Mouse (Mus musculus) MEL (cell line): ENCODE results near the gene Hfe2. TPM values are rescaled to one million over a fixed set of nuclear protein-coding genes. Genes with fewer than 3 reads are reported as not detected.

Experiments
- DNase-seq: peaks from one replicate; pipeline ENCODE4 v3.0.0; 2011; ENCODE audit warnings: low read depth, low spot score
- H3K27ac ChIP-seq: 2 replicates; pipeline ENCODE4 v1.5.1; 2012; ENCODE audit warnings: low read depth, mild to moderate bottlenecking, control low read depth, low read length, moderate library complexity; ENCODE audit not compliant: control insufficient read depth
- H3K27me3 ChIP-seq, 2 experiments: fragments of 150-350 bp in 1 of 2; sonication (generic) in 1 of 2; 2 replicates each; pipeline ENCODE4 v1.6.1; 2012; ENCODE audit warnings: low read length in 2 of 2, mild to moderate bottlenecking in 2 of 2, improper control_type of control experiment in 1 of 2, moderate library complexity in 1 of 2; ENCODE audit not compliant: insufficient read depth in 2 of 2, control insufficient read depth in 1 of 2
- H3K36me3 ChIP-seq, 2 experiments: 2 replicates each; pipeline ENCODE4 v1.6.1; 2012 to 2014; ENCODE audit warnings: low read length in 2 of 2, improper control_type of control experiment in 1 of 2, inconsistent platforms in 1 of 2, mild to moderate bottlenecking in 1 of 2; ENCODE audit not compliant: insufficient read depth in 2 of 2, control insufficient read depth in 1 of 2
- H3K4me1 ChIP-seq, 2 experiments: fragments of 150-350 bp in 1 of 2; sonication (generic) in 1 of 2; 2 replicates each; pipeline ENCODE4 v1.6.1; 2012; ENCODE audit warnings: low read length in 2 of 2, improper control_type of control experiment in 1 of 2, mild to moderate bottlenecking in 1 of 2; ENCODE audit not compliant: insufficient read depth in 2 of 2, control insufficient read depth in 1 of 2
- H3K4me3 ChIP-seq, 2 experiments: fragments of 150-350 bp in 1 of 2; sonication (generic) in 1 of 2; 2 replicates each; pipeline ENCODE4 v1.5.1; 2012; ENCODE audit warnings: low read depth in 2 of 2, low read length in 2 of 2, mild to moderate bottlenecking in 2 of 2, moderate library complexity in 2 of 2, control low read depth in 1 of 2, improper control_type of control experiment in 1 of 2; ENCODE audit not compliant: control insufficient read depth in 1 of 2, insufficient read depth in 1 of 2
- H3K79me2 ChIP-seq: 2 replicates; pipeline ENCODE4 v1.6.1; 2012; ENCODE audit warnings: mild to moderate bottlenecking, low read length, moderate library complexity; ENCODE audit not compliant: control insufficient read depth, poor library complexity, insufficient read depth
- H3K9ac ChIP-seq: 2 replicates; pipeline ENCODE4 v1.6.1; 2012; ENCODE audit warnings: low read depth, mild to moderate bottlenecking, control low read depth, low read length, moderate library complexity; ENCODE audit not compliant: control insufficient read depth, poor library complexity, severe bottlenecking
- H3K9me3 ChIP-seq: fragments of 150-350 bp; sonication (generic); replicated peaks from 2 replicates; pipeline ENCODE4 v1.6.1; 2012; ENCODE audit warnings: mild to moderate bottlenecking, low read length, improper control_type of control experiment, moderate library complexity; ENCODE audit not compliant: insufficient read depth
- CHD2 ChIP-seq: IDR thresholded peaks from 2 replicates; pipeline ENCODE4 v1.6.1; 2011; ENCODE audit warnings: low read length, improper control_type of control experiment
- E2F4 ChIP-seq: IDR thresholded peaks from 2 replicates; pipeline ENCODE4 v1.6.1; 2011; ENCODE audit warnings: low read depth, low read length, improper control_type of control experiment, borderline replicate concordance
- ELF1 ChIP-seq: IDR thresholded peaks from 2 replicates; pipeline ENCODE4 v1.6.1; 2014; ENCODE audit warnings: low read depth, mild to moderate bottlenecking, inconsistent platforms, low read length, improper control_type of control experiment, moderate library complexity
- MAFK ChIP-seq: IDR thresholded peaks from 2 replicates; pipeline ENCODE4 v1.6.1; 2011; ENCODE audit warnings: low read depth, mild to moderate bottlenecking, low read length, improper control_type of control experiment, borderline replicate concordance
- MEF2A ChIP-seq: IDR thresholded peaks from 2 replicates; pipeline ENCODE4 v1.6.1; 2014; ENCODE audit warnings: low read depth, mild to moderate bottlenecking, inconsistent platforms, low read length, improper control_type of control experiment; ENCODE audit not compliant: poor library complexity, insufficient replicate concordance, severe bottlenecking; ENCODE audit errors: extremely low read depth
- POLR2A ChIP-seq, 2 experiments: IDR thresholded peaks; 2 replicates each; pipeline ENCODE4 v1.6.1; 2011 to 2012; ENCODE audit warnings: low read length in 2 of 2, mild to moderate bottlenecking in 2 of 2, control low read depth in 1 of 2, improper control_type of control experiment in 1 of 2, low read depth in 1 of 2, moderate library complexity in 1 of 2; ENCODE audit not compliant: control insufficient read depth in 1 of 2, insufficient read depth in 1 of 2, poor library complexity in 1 of 2
- POLR2AphosphoS5 ChIP-seq: IDR thresholded peaks from 2 replicates; pipeline ENCODE4 v1.6.1; 2012; ENCODE audit warnings: low read depth, borderline replicate concordance, mild to moderate bottlenecking, inconsistent platforms, low read length, moderate library complexity, mixed read lengths
- RAD21 ChIP-seq: IDR thresholded peaks from 2 replicates; pipeline ENCODE4 v1.6.1; 2011; ENCODE audit warnings: mild to moderate bottlenecking, low read depth, low read length, improper control_type of control experiment
- TAL1 ChIP-seq: IDR thresholded peaks from 2 replicates; pipeline ENCODE4 v1.6.1; 2012; ENCODE audit warnings: mild to moderate bottlenecking, inconsistent platforms, low read length, moderate library complexity, mixed read lengths
- TBP ChIP-seq: IDR thresholded peaks from 2 replicates; pipeline ENCODE4 v1.8.0; 2011; ENCODE audit warnings: low read depth, low read length, improper control_type of control experiment
- USF1 ChIP-seq: IDR thresholded peaks from 2 replicates; pipeline ENCODE4 v1.6.1; 2014; ENCODE audit warnings: low read depth, mild to moderate bottlenecking, inconsistent platforms, low read length, improper control_type of control experiment, moderate library complexity
- ZNF384 ChIP-seq: IDR thresholded peaks from 2 replicates; pipeline ENCODE4 v1.6.1; 2012; ENCODE audit warnings: low read depth, mild to moderate bottlenecking, inconsistent platforms, low read length, improper control_type of control experiment
- polyA plus RNA-seq, 2 experiments: library from polyadenylated mRNA; stranded (reverse) in 1 of 2; unstranded in 1 of 2; fragments of >175 nt in 1 of 2; fragments of >200 nt in 1 of 2; gene quantifications; 2 replicates each; pipeline versions ENCODE4 v1.2.1 to v1.2.4; 2012; ENCODE audit warnings: low replicate concordance in 2 of 2, low read depth in 1 of 2; ENCODE audit not compliant: insufficient read length in 2 of 2, insufficient read depth in 1 of 2, missing spikeins in 1 of 2
- total RNA-seq: library from RNA; depleted of rRNA; stranded (reverse); fragments of 300-350 nt; gene quantifications from 2 replicates; pipeline ENCODE4 v1.2.3, GENCODE M21; 2012

Hfe2 gene
- total and polyA plus RNA-seq, 3 experiments, result not detected

- peak overlapping the region; percentile 65 for H3K9ac ChIP-seq
- TF ChIP-seq POLR2AphosphoS5 (peak; percentile 14; the same call in 1 of the 2 replicates), TBP (no peak), TAL1 (no peak)
- peak overlapping the region; percentile 55 to 59; a peak in 3 of 4 replicates for H3K4me3 ChIP-seq
- H3K27me3 ChIP-seq, result no peaks in the 10 kb centered on the region
- peaks cover 11 to 36% of the 10 kb centered on the region in 2 experiments for H3K36me3 ChIP-seq
- H3K79me2 ChIP-seq, result peaks cover 28% of the 10 kb centered on the region
- no peaks in the 10 kb centered on the region for H3K9me3 ChIP-seq
- H3K4me1 ChIP-seq, result peaks cover 14 to 38% of the 10 kb centered on the region in 2 experiments
- DNase-seq, result no peak
- H3K27ac ChIP-seq, result peak overlapping the region; percentile 89
Observed at GRCm38 (mm10) chr3:96563911-96564632, 39.1 kb downstream of the Hfe2 start.

GRCm38 (mm10) chr3:96564633-96565032, 39.7 kb downstream of the Hfe2 start:
- Histone ChIP-seq H3K79me2 (peaks cover 22% of the 10 kb centered on the region), H3K36me3 (peaks cover 9 to 36% of the 10 kb centered on the region in 2 experiments; a peak in 3 of 4 replicates), H3K9ac (peak overlapping the region; percentile 65), H3K27ac (peak overlapping the region; percentile 89), H3K27me3 (no peaks in the 10 kb centered on the region), H3K9me3 (no peaks in the 10 kb centered on the region)
- TF ChIP-seq ZNF384, result no peak
- no peak for TF ChIP-seq MEF2A
- TF ChIP-seq E2F4, result no peak
- peak; percentile 83 for TF ChIP-seq TAL1
- peak; percentile 81; the same call in 1 of the 2 replicates for TF ChIP-seq POLR2AphosphoS5
- TF ChIP-seq RAD21, result no peak
- TF ChIP-seq, all 39 proteins: peak for 2
- peak; percentile 93 for DNase-seq
- Histone ChIP-seq H3K4me1 (peaks cover 14 to 38% of the 10 kb centered on the region in 2 experiments), H3K4me3 (peak overlapping the region; percentile 55 to 59)

GRCm38 (mm10) chr3:96565105-96565504, 40.1 kb downstream of the Hfe2 start:
- peak overlapping the region in 1 of 2 experiments; percentile 59; a peak in 3 of 4 replicates for H3K4me3 ChIP-seq

More at GRCm38 (mm10) chr3:96565105-96565504, 40.1 kb downstream of the Hfe2 start:
- H3K79me2 ChIP-seq, result peaks cover 17% of the 10 kb centered on the region
- DNase-seq, result no peak
- H3K27ac ChIP-seq, result peak overlapping the region; percentile 89
- H3K36me3 ChIP-seq, result peaks cover 6 to 33% of the 10 kb centered on the region in 2 experiments; a peak in 3 of 4 replicates
- TF ChIP-seq TBP, result no peak
- TF ChIP-seq CHD2, result no peak
- no peak for TF ChIP-seq ELF1
- TF ChIP-seq POLR2AphosphoS5, result no peak
- TF ChIP-seq E2F4, result no peak
- TF ChIP-seq USF1, result no peak
- no peak for TF ChIP-seq RAD21
- no peak for TF ChIP-seq POLR2A (IDR thresholded peaks at IDR 0.05; ENCODE audit: control insufficient read depth in 1 of 2, insufficient read depth in 1 of 2, low read depth in 1 of 2, low read length in 2 of 2, poor library complexity in 1 of 2)
- no peak for TF ChIP-seq MEF2A
- TF ChIP-seq MAFK, result no peak
- no peaks in the 10 kb centered on the region for H3K9me3 ChIP-seq
- no peaks in the 10 kb centered on the region for H3K27me3 ChIP-seq
- H3K9ac ChIP-seq, result peak overlapping the region; percentile 65
- peaks cover 14 to 38% of the 10 kb centered on the region in 2 experiments for H3K4me1 ChIP-seq
